Mouse (Mus musculus): ENCODE results near the gene Phlda1. TPM values are rescaled to one million over a fixed set of nuclear protein-coding genes. Genes with fewer than 3 reads are reported as not detected.

The Phlda1 gene
- polyA plus RNA-seq, 1 experiment from 2014 or later: 20.5 TPM

- DNase-seq (ENCODE audit: low spot score) (no peak), ATAC-seq (no peak)
- peaks cover 9% of the 10 kb centered on the region; the same call in 1 of the 2 replicates for H3K4me1 ChIP-seq (ENCODE audit: control insufficient read depth, insufficient read depth, low read length)
- 87% methylated on average over 8 of the region's 8 CpGs for WGBS
- H3K27me3 ChIP-seq (replicated peaks; ENCODE audit: control insufficient read depth, insufficient read depth, low read length): no peaks in the 10 kb centered on the region
- H3K4me2 ChIP-seq (ENCODE audit: low read length): no peak overlapping the region
- H3K27ac ChIP-seq (ENCODE audit: low read depth, low read length): no peak overlapping the region
- no peaks in the 10 kb centered on the region for H3K36me3 ChIP-seq (ENCODE audit: control insufficient read depth, insufficient read depth, low read length)
- H3K9ac ChIP-seq (ENCODE audit: low read length): no peak overlapping the region
- no peaks in the 10 kb centered on the region for H3K9me3 ChIP-seq (replicated peaks; ENCODE audit: control insufficient read depth, low read length)
- no peak overlapping the region for H3K4me3 ChIP-seq (ENCODE audit: low read depth, low read length)
Observed at GRCm38 (mm10) chr10:111516804-111517436, 10.8 kb downstream of the Phlda1 start.

DNA sequence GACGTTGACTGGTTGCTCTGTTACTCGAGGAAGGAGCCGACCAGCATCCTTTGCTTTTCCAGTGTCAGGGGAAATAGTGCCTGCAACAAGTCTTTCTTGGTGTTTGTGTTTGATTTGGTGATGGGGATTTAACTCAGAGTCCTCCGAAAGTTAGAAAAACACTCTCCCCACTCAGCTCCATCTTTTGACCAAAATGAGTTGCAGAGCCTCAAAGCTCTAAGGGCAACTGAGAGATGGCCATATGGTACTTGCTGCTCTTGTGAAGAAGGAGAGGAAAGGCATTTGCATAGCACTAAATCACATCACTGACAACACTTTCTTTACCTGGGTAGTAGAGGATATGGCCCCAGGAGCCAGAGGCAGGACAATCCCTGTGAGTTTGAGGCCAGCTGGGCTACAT, 12.3 kb downstream of the Phlda1 start:
- ATAC-seq: no peak
- Histone ChIP-seq H3K27ac (ENCODE audit: low read depth, low read length) (no peak overlapping the region), H3K9me3 (replicated peaks; ENCODE audit: control insufficient read depth, low read length) (no peaks in the 10 kb centered on the region), H3K36me3 (ENCODE audit: control insufficient read depth, insufficient read depth, low read length) (no peaks in the 10 kb centered on the region), H3K27me3 (replicated peaks; ENCODE audit: control insufficient read depth, insufficient read depth, low read length) (no peaks in the 10 kb centered on the region), H3K9ac (ENCODE audit: low read length) (no peak overlapping the region), H3K4me3 (ENCODE audit: low read depth, low read length) (no peak overlapping the region), H3K4me1 (ENCODE audit: control insufficient read depth, insufficient read depth, low read length) (peaks cover 9% of the 10 kb centered on the region; the same call in 1 of the 2 replicates), H3K4me2 (ENCODE audit: low read length) (no peak overlapping the region)
- no peak for DNase-seq (ENCODE audit: low spot score)
- WGBS: 90% methylated on average over 4 of the region's 4 CpGs

- H3K27me3 ChIP-seq (replicated peaks; ENCODE audit: control insufficient read depth, insufficient read depth, low read length): no peaks in the 10 kb centered on the region
- peak overlapping the region; percentile 11 for H3K4me3 ChIP-seq (ENCODE audit: low read depth, low read length)
- H3K36me3 ChIP-seq (ENCODE audit: control insufficient read depth, insufficient read depth, low read length): no peaks in the 10 kb centered on the region
- peak overlapping the region; percentile 50; the same call in 1 of the 2 replicates for H3K27ac ChIP-seq (ENCODE audit: low read depth, low read length)
- H3K4me1 ChIP-seq (ENCODE audit: control insufficient read depth, insufficient read depth, low read length): peaks cover 9% of the 10 kb centered on the region; the same call in 1 of the 2 replicates
- H3K9me3 ChIP-seq (replicated peaks; ENCODE audit: control insufficient read depth, low read length): no peaks in the 10 kb centered on the region
- ATAC-seq (peak; percentile 70), DNase-seq (ENCODE audit: low spot score) (peak; percentile 48)
- 44% methylated on average over 24 of the region's 24 CpGs for WGBS
- peak overlapping the region; percentile 45 for H3K4me2 ChIP-seq (ENCODE audit: low read length)
- H3K9ac ChIP-seq (ENCODE audit: low read length): peak overlapping the region; percentile 48; the same call in 1 of the 2 replicates
Observed at GRCm38 (mm10) chr10:111519620-111520370, 13.7 kb downstream of the Phlda1 start.

- Histone ChIP-seq H3K27ac (ENCODE audit: low read depth, low read length) (peak overlapping the region; percentile 50; the same call in 1 of the 2 replicates), H3K27me3 (replicated peaks; ENCODE audit: control insufficient read depth, insufficient read depth, low read length) (no peaks in the 10 kb centered on the region)
Observed at GRCm38 (mm10) chr10:111520621-111521020, 14.5 kb downstream of the Phlda1 start.

DNA sequence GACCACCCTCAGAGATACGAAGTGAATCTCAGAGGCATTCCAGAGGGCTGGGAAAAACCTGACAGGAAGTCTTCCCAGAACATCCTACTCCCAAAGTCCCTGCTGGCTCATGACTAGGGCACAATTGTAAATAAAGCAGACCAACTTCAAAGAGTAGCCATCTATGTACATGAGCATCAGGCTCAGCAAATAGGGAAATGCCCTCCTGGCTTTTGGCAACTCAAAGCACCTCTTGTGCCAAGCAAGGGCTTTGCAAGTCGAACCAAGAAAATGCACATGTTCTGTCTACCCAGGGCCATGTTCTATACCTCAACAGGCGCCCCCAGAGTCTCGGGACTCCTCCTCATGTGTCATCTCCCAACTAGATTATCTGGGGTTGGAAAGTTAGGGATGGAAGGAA, 15.6 kb downstream of the Phlda1 start:
- WGBS: 68% methylated on average over 4 of the region's 4 CpGs
- Histone ChIP-seq H3K9me3 (replicated peaks; ENCODE audit: control insufficient read depth, low read length) (no peaks in the 10 kb centered on the region), H3K27me3 (replicated peaks; ENCODE audit: control insufficient read depth, insufficient read depth, low read length) (no peaks in the 10 kb centered on the region), H3K27ac (ENCODE audit: low read depth, low read length) (no peak overlapping the region), H3K4me3 (ENCODE audit: low read depth, low read length) (no peak overlapping the region), H3K9ac (ENCODE audit: low read length) (no peak overlapping the region), H3K36me3 (ENCODE audit: control insufficient read depth, insufficient read depth, low read length) (no peaks in the 10 kb centered on the region), H3K4me1 (ENCODE audit: control insufficient read depth, insufficient read depth, low read length) (peaks cover 9% of the 10 kb centered on the region), H3K4me2 (ENCODE audit: low read length) (no peak overlapping the region)
- DNase-seq (ENCODE audit: low spot score) (no peak), ATAC-seq (no peak)

More at GRCm38 (mm10) chr10:111520621-111521020, 14.5 kb downstream of the Phlda1 start:
- ATAC-seq: peak; percentile 68
- WGBS: 52% methylated on average over 3 of the region's 3 CpGs
- DNase-seq (ENCODE audit: low spot score): peak; percentile 61
- Histone ChIP-seq H3K9me3 (replicated peaks; ENCODE audit: control insufficient read depth, low read length) (no peaks in the 10 kb centered on the region), H3K4me1 (ENCODE audit: control insufficient read depth, insufficient read depth, low read length) (peaks cover 9% of the 10 kb centered on the region; the same call in 1 of the 2 replicates), H3K9ac (ENCODE audit: low read length) (no peak overlapping the region), H3K4me3 (ENCODE audit: low read depth, low read length) (no peak overlapping the region), H3K36me3 (ENCODE audit: control insufficient read depth, insufficient read depth, low read length) (no peaks in the 10 kb centered on the region), H3K4me2 (ENCODE audit: low read length) (no peak overlapping the region)

GRCm38 (mm10) chr10:111522230-111522629, 16.1 kb downstream of the Phlda1 start:
- no peak overlapping the region for H3K9ac ChIP-seq (ENCODE audit: low read length)
- no peaks in the 10 kb centered on the region for H3K9me3 ChIP-seq (replicated peaks; ENCODE audit: control insufficient read depth, low read length)
- H3K36me3 ChIP-seq (ENCODE audit: control insufficient read depth, insufficient read depth, low read length): no peaks in the 10 kb centered on the region
- no peak overlapping the region for H3K4me3 ChIP-seq (ENCODE audit: low read depth, low read length)
- H3K4me1 ChIP-seq (ENCODE audit: control insufficient read depth, insufficient read depth, low read length): peaks cover 11% of the 10 kb centered on the region
- H3K27me3 ChIP-seq (replicated peaks; ENCODE audit: control insufficient read depth, insufficient read depth, low read length): no peaks in the 10 kb centered on the region
- no peak overlapping the region for H3K4me2 ChIP-seq (ENCODE audit: low read length)
- no peak overlapping the region for H3K27ac ChIP-seq (ENCODE audit: low read depth, low read length)
- 79% methylated on average over 4 of the region's 4 CpGs for WGBS
- no peak for ATAC-seq
- no peak for DNase-seq (ENCODE audit: low spot score)

DNA sequence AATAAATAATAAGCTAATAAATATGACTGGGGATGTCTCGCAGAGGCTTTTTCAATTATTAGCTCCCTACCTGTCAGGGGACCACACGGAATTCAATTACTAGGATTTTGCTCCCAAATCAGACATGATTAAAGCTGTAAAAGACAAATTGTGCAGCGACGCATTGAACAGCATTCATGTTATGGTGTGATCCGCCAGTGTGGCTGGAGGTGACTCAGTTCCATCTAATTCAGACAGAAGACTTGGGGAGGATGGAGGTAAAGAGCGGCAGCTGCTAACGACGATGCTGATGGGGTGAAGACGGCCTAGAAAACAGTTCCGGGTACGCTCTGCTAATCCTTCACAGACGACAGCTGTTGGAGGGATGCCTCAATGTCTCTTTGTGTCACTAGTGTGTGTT, 17.8 kb downstream of the Phlda1 start:
- DNase-seq (ENCODE audit: low spot score) (no peak), ATAC-seq (no peak)
- Histone ChIP-seq H3K27ac (ENCODE audit: low read depth, low read length) (no peak overlapping the region), H3K4me3 (ENCODE audit: low read depth, low read length) (no peak overlapping the region), H3K9me3 (replicated peaks; ENCODE audit: control insufficient read depth, low read length) (no peaks in the 10 kb centered on the region), H3K27me3 (replicated peaks; ENCODE audit: control insufficient read depth, insufficient read depth, low read length) (no peaks in the 10 kb centered on the region), H3K9ac (ENCODE audit: low read length) (no peak overlapping the region), H3K36me3 (ENCODE audit: control insufficient read depth, insufficient read depth, low read length) (no peaks in the 10 kb centered on the region), H3K4me2 (ENCODE audit: low read length) (no peak overlapping the region), H3K4me1 (ENCODE audit: control insufficient read depth, insufficient read depth, low read length) (peaks cover 11% of the 10 kb centered on the region)
- WGBS: 36% methylated on average over 12 of the region's 12 CpGs

- ATAC-seq (peak; percentile 65; the same call in 1 of the 2 replicates), DNase-seq (ENCODE audit: low spot score) (no peak)
- Histone ChIP-seq H3K4me3 (ENCODE audit: low read depth, low read length) (no peak overlapping the region), H3K4me1 (ENCODE audit: control insufficient read depth, insufficient read depth, low read length) (peaks cover 2% of the 10 kb centered on the region; the same call in 1 of the 2 replicates), H3K9me3 (replicated peaks; ENCODE audit: control insufficient read depth, low read length) (no peaks in the 10 kb centered on the region), H3K9ac (ENCODE audit: low read length) (no peak overlapping the region), H3K27ac (ENCODE audit: low read depth, low read length) (no peak overlapping the region), H3K27me3 (replicated peaks; ENCODE audit: control insufficient read depth, insufficient read depth, low read length) (no peaks in the 10 kb centered on the region), H3K4me2 (ENCODE audit: low read length) (no peak overlapping the region), H3K36me3 (ENCODE audit: control insufficient read depth, insufficient read depth, low read length) (no peaks in the 10 kb centered on the region)
- 73% methylated on average over 5 of the region's 5 CpGs for WGBS
Observed at GRCm38 (mm10) chr10:111527057-111527456, 21.0 kb downstream of the Phlda1 start.

DNA sequence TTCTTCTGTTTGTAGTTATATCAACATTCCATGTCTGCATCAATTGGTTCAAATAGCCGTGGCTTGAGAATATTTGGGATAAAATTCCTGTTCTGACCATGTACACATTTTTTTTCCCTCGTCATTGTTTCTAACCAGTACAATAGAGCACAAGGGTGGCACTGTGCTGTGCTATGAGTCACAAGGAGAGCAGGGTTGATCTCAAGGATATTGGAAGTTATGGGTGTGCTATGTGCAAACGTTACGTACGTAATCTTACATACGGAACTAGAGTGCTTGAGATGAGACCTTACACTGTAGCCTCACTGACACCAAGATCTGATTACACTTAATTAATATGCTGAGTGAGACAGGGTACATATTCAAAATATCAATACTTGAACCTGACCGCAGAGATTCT, 21.5 kb downstream of the Phlda1 start:
- Histone ChIP-seq H3K4me3 (ENCODE audit: low read depth, low read length) (no peak overlapping the region), H3K9me3 (replicated peaks; ENCODE audit: control insufficient read depth, low read length) (no peaks in the 10 kb centered on the region), H3K4me1 (ENCODE audit: control insufficient read depth, insufficient read depth, low read length) (peaks cover 2% of the 10 kb centered on the region; the same call in 1 of the 2 replicates), H3K9ac (ENCODE audit: low read length) (no peak overlapping the region), H3K27ac (ENCODE audit: low read depth, low read length) (no peak overlapping the region), H3K4me2 (ENCODE audit: low read length) (no peak overlapping the region), H3K27me3 (replicated peaks; ENCODE audit: control insufficient read depth, insufficient read depth, low read length) (no peaks in the 10 kb centered on the region), H3K36me3 (ENCODE audit: control insufficient read depth, insufficient read depth, low read length) (no peaks in the 10 kb centered on the region)
- no peak for DNase-seq (ENCODE audit: low spot score)
- WGBS: 92% methylated on average over 7 of the region's 7 CpGs
- no peak for ATAC-seq

Measured in forebrain, embryonic 14.5 days (tissue).